Mouse (Mus musculus) layer of hippocampus, adult 2 months (tissue): Measurements from ENCODE around the gene E4f1. TPM values are rescaled to one million over a fixed set of nuclear protein-coding genes. Genes with fewer than 3 reads are reported as not detected.

Experiments
- DNase-seq, 2 experiments: peaks; one replicate each; pipeline ENCODE4 v3.0.0; 2022; ENCODE audit warnings: low spot score in 2 of 2
- H3K27ac ChIP-seq: fragments of 200-600 bp; 2 replicates; pipeline ENCODE4 v1.8.1; 2022
- H3K4me3 ChIP-seq: fragments of 200-600 bp; 2 replicates; pipeline ENCODE4 v1.8.1; 2022; ENCODE audit warnings: mild to moderate bottlenecking
- CTCF ChIP-seq: fragments of 200-600 bp; conservative IDR thresholded peaks from 2 replicates; pipeline ENCODE4 v1.8.1; 2022; ENCODE audit warnings: antibody characterized with exemption, mild to moderate bottlenecking, moderate library complexity
- long read RNA-seq, 2 experiments: library from polyadenylated mRNA; stranded (forward); transcript quantifications; one replicate each; pipeline ENCODE4 v2.0.0; 2021; ENCODE audit warnings: borderline mapping rate in 2 of 2
- total RNA-seq, 2 experiments: library from RNA; stranded (reverse); gene quantifications; 2 replicates each; pipeline ENCODE4 v1.2.3; 2021

Gene E4f1
- 10 to 100 TPM; 34.0 to 39.4 TPM for total RNA-seq
- long read RNA-seq, experiment 1, partial matches to known transcripts: 4 of 25 reads
- long read RNA-seq, experiment 1, other reads (novel, unspliced or antisense): 19 of 25 reads
- long read RNA-seq, experiment 2, partial matches to known transcripts: 1 of 27 reads
- long read RNA-seq, experiment 2, other reads (novel, unspliced or antisense): 23 of 27 reads

DNA sequence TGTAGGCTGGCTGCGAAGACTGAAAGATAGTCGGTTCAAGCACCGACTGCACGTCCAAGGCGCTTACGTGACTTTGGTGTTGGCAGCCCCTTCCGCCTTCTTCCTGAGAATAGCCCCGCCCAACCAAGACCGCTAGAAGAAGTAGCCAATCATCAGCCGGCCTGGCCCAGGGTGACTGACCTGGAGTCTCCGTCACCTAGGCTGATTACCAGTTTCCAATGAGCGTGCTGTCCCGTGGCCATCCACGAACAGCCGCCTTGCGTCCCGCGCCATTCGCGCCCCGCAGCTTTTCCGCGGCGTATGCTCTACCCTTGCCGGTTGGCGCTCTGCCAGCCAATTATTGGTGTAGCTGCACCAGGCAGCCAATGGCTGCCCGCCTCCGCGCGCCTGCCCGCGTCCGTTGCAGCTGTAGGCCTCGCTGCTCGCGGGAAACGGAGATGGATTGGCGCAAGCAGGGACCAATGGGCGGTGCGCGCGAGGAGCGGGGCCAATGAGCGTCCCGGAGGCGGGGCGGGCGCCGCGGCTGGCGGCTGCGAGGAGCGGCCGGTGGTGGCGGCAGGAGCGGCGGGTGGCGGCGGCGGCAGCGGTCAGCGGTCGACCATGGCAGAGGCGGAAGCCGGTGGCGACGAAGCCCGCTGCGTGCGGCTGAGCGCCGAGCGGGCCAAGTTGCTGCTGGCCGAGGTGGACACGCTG lies at the start of gene E4f1, which contains the start of gene Pgp:
TSS of gene E4f1 (minus strand) at position 404 of the 693 bp plus-strand sequence.
TSS of gene Pgp (plus strand) at position 483 of the 693 bp plus-strand sequence.
- DNase-seq: peak; percentile 99
- Histone ChIP-seq H3K4me3 (peak within 1 kb of the TSS; percentile 94), H3K27ac (peak within 1 kb of the TSS; percentile 96)
- TF ChIP-seq CTCF: peak; percentile 23; the same call in 1 of the 2 replicates

DNA sequence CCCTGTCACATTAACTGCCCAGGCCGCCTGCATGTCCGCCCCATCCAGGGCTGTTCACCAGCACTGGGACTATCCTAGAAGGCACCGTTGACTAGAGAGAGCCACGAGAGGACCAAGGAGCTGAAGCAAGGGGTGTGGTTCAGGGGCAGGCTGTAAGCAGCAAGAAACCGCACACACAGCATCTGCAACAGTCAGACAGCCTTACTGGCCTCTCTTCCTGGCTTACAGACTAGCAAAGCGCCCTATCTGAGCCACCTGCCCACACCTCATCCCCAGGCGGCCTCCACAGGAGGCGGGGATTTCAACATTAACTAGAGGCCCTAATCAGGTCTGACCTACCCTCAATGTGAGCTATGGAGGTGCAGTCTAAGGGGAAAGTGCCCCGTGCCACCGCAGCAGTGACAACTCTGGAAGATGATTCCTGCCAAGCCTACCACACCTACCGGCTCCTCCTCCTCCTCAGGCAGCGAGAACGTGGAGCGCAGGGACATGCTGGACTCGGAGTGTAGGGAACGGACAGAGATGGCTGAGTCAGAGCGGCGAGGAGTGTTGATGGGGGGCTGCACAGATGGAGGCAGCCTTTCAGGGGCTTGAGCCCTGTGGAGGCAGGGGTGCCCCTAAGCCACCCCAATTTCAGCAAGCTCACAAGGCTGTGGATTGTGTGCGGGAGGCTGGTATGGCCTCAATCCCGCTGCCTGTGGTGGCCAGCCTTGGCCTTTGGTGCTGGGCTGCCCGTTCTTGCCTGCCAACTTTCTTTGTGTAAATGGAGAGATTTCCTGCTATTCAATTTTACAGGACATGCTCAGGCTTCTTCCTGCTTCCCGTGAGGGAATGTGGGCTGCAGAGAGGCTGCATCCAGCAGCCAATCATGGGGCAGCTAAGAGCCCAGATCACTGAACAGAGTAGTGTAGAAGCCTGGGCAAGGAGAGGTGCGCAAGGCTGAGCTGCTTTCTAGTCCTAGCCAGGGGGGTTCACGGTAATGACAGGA lies 44.5 kb upstream of the E4f1 start:
- H3K4me3 ChIP-seq: no peak overlapping the region
- no peak for TF ChIP-seq CTCF
- H3K27ac ChIP-seq: peak overlapping the region; percentile 76
- DNase-seq: no peak

DNA sequence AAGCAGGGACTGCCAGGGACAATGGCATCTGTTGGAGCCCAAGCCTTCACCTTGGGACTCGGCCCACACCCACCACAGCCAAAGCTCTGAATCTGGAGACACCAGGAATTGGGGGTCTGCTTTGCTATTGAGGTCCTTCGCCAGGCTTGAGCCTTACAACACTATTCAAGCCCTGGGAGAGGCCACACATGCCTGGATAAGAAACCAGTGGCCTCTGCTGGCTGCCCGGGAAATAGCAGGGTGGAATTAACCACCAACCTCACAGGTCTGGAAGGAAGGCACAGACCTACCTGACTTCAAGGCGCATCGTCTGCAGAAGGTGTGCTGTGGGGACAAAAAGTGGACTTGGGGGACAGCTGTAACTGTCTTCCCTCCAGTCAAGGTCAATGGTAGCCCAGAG lies 43.5 kb upstream of the E4f1 start:
- peak; percentile 61 to 70 for DNase-seq
- TF ChIP-seq CTCF: peak; percentile 90
- peak overlapping the region; percentile 63 for H3K27ac ChIP-seq
- no peak overlapping the region for H3K4me3 ChIP-seq

GRCm38 (mm10) chr17:24507806-24508460 lies 37.8 kb upstream of the E4f1 start:
- no peak for DNase-seq
- Histone ChIP-seq H3K27ac (peak overlapping the region; percentile 85), H3K4me3 (no peak overlapping the region)
- TF ChIP-seq CTCF: no peak

DNA sequence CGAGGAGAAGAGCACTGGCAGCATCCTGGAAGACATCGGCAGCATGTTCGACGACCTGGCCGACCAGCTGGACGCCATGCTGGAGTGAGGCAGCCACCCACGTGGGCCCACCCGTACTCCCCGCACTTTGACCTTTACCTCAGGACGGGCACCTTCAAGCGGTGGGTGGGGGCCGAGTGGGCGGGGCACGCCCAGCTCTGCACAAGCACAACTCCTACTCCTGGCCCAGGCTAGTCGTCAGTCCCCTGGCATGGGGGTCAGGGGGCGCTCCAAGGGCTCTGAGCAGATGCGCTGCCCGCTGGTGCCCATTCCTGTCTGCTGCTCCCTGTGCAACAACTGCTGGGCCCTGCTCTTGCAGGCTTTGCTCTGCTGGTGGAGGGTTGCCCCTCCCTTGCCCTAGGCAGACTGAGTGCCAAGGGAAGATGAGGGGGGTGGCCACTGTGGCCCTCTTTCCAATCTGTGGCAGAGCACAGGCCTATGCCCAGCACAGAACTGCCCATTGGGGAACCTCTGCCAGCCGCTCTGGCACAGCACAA lies 37.1 kb upstream of the E4f1 start:
- TF ChIP-seq CTCF: no peak
- H3K27ac ChIP-seq: peak overlapping the region; percentile 85
- DNase-seq: no peak
- peak overlapping the region; percentile 36; the same call in 1 of the 2 replicates for H3K4me3 ChIP-seq

DNA sequence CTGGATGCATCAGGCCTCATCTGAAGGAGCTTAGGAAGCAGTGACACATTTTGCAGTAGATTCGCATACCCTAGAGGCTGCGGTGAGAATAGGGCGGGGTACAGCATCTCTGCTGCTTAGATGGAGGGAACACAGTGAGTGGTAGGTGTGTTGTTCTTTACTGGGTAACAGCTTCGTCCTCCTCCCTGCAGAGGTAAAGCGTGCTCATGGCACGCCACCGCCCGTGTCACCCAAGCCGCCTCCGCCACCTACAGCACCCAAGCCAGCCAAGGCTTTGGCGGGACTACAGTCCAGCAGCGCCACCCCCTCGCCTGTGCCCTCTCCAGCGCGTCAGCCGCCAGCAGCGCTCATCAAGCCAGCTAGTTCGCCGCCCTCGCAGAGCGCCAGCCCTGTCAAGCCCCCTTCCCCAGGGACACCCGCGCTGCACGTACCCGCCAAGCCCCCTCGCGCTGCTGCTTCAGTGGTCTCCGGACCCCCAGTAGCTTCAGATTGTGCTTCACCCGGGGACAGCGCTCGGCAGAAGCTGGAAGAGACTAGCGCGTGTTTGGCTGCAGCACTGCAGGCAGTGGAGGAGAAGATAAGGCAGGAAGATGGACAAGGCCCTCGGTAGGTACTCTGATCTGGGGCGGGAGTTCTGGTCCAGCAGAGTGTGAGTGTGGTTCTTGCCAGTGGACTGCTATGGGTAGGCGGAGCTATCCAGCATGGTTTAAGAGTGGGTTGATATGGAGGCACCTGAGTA lies 36.4 kb upstream of the E4f1 start:
- peak; percentile 54 for TF ChIP-seq CTCF
- Histone ChIP-seq H3K4me3 (peak overlapping the region; percentile 36), H3K27ac (peak overlapping the region; percentile 85)
- DNase-seq: peak; percentile 38 to 53

DNA sequence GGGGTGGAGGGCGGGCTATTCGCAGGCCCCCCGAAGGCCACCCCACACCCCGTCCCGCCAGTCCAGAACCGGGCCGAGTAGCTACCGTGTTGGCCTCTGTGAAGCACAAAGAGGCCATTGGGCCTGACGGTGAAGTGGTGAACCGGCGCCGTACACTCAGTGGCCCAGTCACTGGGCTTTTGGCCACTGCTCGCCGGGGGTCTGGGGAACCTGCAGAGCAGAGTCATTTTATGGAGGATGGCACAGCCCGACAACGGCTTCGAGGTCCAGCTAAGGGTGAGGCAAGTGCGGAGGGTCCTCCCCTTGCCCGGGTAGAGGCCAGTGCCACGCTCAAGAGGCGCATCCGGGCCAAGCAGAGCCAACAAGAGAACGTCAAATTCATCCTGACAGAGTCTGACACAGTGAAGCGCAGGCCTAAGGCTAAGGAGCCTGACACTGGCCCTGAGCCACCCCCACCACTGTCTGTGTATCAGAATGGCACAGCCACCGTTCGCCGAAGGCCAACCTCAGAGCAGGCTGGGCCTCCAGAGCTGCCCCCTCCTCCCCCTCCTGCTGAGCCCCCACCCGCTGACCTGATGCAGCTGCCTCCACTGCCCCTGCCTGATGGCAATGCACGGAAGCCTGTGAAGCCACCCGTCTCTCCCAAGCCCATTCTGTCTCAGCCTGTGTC lies 35.3 kb upstream of the E4f1 start:
- Histone ChIP-seq H3K4me3 (no peak overlapping the region), H3K27ac (peak overlapping the region; percentile 85)
- DNase-seq: no peak
- no peak for TF ChIP-seq CTCF

GRCm38 (mm10) chr17:24504085-24504484 lies 34.0 kb upstream of the E4f1 start:
- Histone ChIP-seq H3K27ac (peak overlapping the region; percentile 85; the same call in 1 of the 2 replicates), H3K4me3 (no peak overlapping the region)
- TF ChIP-seq CTCF: no peak
- DNase-seq: no peak

DNA sequence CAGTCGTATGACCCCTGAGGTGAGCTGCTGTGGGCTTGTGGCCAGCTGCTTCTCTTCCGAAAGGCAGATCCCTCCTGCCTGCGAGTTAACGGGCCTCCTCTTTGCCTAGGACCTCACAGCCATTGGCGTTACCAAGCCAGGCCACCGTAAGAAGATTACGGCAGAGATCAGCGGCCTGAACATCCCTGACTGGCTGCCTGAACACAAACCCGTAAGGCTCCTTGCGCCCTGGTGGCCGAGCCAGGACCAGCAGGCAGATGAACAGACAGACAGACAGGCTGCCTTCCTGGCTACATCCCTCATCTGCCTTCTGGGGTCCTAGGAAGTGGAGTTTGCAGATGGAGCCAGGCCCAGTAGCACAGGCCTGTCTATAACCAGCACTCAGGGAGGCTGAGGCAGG lies 32.1 kb upstream of the E4f1 start:
- Histone ChIP-seq H3K27ac (no peak overlapping the region), H3K4me3 (no peak overlapping the region)
- TF ChIP-seq CTCF: peak; percentile 53
- DNase-seq: no peak

DNA sequence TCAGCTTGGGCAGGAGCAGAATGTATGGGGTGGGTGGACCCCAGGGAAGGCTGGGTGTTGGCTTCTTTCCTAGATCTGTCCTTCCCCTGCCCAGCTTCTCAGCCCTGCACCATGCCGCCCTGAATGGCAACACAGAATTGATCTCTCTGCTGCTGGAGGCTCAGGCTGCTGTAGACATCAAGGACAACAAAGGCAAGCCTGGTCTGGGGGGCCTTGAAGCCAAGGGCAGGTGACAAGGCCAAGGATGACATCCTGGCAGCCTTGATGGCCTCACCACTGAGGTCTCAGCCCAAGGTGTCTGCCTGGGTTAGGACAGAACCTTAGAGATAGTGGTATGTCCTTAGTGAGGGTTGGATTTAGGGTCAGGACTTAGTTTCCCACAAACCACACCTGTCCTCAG lies 25.9 kb upstream of the E4f1 start:
- peak overlapping the region; percentile 89 for H3K27ac ChIP-seq

GRCm38 (mm10) chr17:24495443-24495842 lies 25.3 kb upstream of the E4f1 start:
- Histone ChIP-seq H3K27ac (peak overlapping the region; percentile 89), H3K4me3 (no peak overlapping the region)
- TF ChIP-seq CTCF: no peak
- DNase-seq: peak; percentile 82 to 84

More for the DNA sequence above, 25.9 kb upstream of the E4f1 start:
- H3K4me3 ChIP-seq: no peak overlapping the region
- no peak for TF ChIP-seq CTCF
- no peak for DNase-seq
